Mouse (Mus musculus) 416B (cell line): ENCODE measurements around the gene Rgl1.
A peak's percentile ranks its signal among the peaks of the same experiment; 100 is the strongest.

Source experiments
- DNase-seq: peaks from one replicate; pipeline ENCODE4 v3.0.0; 2011; ENCODE audit warnings: low read depth

The Rgl1 gene

DNA sequence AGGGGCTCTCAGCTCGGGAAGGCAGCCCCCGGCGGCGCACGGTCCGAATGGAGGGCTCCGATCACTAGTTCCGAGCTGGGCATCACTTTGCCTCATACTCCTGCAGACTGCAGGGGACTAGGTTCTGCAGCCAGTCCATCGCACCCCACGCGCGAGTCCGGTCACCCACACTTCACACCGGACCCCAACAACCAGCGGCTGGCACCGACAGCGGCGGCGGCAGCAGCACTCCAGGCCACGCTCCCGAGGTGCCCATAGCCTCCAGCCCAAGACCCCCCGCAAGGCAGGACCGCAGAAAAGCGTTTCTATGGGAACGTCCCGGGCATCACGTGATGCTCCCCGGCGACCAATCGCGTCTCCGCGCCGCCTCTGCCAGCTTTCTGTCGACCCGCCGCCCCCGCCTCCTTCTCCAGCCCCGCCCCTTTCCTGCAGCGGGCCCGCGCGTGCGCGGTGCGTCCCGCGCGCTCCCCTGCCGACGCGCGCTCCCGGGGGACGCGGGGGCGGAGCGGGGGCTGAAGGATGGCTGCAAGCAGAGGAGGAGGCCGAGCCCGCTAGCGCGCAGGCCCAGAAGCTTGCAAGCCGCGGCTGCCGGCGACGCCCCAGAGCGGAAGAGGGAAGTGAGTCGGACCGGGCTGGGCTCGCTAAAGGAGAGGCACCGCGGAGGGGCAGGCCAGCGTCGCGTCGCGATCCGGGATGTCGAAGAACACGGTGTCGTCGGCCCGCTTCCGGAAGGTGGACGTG lies at the start of gene Rgl1, which contains the start of gene Arpc5:
Rgl1 (minus strand) TSS at position 320 of the 741 bp plus-strand sequence.
Arpc5 (plus strand) TSS at position 511 of the 741 bp plus-strand sequence.
- DNase-seq = peak; percentile 96

DNA sequence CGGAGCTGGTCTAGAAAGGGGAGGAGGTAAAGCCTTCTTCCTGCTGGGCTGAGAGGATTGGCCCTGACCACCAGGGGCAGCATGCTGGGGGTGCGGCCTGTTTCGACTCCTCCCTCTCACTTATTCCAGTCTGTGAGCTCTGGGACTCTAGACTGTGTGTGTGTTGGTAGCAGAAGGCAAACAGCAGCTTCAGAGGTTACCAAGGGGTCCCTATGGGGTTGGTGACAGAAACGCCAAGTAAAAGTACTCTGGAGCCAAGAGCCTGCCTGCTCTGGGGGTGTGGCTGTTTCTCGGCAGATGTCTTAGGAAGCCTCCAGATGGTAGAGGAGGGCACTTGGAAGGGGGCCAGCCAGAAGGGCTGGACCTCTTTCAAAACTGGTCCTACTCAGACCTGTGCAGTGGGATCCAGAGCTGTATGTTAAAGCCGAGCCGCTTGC lies 49.1 kb upstream of the Rgl1 start:
- DNase-seq = peak; percentile 51

DNA sequence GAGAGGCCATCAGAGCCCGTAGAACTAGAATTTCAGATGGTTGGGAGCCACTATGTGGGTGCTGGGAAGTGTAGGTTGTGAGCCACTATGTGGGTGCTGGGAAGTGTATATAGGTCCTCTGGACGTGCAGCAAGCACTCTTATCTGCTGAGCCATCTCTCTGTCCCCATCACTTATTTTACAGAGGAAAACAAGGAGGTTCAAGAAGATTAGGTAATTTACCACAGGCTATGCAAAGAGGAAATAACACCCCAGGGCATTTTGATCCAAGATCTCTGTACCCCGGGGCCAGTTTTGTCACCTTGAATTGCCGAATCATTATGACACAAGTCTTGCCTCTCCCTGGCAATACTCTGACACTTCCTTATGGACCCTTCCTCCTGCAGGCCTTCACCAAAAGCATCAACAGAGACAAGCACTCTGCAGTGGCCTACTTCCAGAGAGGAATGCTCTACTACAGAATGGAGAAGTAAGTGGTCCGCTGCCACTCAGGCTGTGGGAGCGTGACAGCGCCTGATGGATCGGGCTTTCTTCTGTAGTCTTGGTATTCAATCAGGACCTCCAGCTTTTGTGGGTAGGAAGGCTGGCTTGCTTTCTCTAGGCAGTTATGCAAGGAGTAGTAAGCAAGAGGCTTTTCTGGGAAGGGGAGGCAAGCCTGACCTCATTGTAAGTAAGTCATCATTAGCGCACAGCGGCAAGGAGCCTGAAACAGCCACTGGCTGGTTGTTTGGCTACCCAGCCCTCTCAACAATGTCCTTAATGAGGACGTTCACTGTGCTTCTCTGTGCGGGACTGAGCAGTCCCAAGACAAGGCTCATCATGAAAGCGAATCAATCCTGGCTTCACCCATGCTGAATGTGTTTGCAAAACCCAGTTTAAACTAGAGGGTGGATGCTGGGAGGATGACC lies 44.6 kb upstream of the Rgl1 start:
- DNase-seq = peak; percentile 85

DNA sequence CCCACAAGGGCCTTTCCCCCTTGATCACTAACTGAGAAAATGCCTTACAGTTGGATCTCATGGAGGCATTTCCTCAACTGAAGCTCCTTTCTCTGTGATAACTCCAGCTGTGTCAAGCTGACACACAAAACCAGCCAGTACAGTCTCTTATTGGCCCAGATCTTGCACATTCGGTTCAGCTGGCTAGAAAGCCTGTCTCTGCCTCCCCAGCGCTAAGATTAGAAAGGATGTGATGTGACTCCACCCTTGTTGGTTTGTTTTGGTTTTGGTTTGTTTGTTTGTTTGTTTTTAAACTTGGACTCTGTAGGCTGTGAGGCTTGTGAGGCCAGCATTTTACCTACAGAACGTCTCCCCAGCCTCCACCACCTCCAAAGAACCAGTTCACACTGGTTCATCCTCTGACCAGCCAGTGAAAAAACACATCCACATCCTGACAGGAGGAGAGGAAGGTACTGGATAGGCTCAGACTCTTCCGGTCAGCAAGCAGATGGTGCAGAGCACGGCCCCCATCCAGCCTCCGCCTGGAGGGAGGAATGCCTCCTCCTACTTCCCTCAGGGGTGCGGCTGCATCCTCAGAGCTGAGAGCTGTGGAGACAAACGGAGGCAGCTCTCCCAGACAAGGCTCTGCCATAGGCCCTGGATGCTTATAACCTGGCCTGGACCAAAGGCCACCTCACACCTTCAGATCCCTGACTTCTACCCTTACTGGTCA lies 43.5 kb upstream of the Rgl1 start:
- DNase-seq = peak; percentile 77

DNA sequence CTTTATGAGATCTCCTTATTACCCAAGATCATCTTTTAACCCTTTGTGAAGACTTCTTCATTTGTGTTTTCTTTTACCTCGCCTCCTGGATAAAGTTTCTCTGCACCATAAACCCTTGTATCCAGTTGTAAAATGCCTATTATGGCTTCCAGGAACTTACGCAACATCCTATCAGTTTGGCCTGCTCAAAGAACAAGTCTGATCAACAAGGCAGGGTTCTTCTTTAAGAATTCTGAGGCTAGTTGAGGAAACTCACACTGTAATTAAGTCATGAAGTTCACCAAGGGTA lies 42.2 kb upstream of the Rgl1 start:
- DNase-seq = peak; percentile 66

DNA sequence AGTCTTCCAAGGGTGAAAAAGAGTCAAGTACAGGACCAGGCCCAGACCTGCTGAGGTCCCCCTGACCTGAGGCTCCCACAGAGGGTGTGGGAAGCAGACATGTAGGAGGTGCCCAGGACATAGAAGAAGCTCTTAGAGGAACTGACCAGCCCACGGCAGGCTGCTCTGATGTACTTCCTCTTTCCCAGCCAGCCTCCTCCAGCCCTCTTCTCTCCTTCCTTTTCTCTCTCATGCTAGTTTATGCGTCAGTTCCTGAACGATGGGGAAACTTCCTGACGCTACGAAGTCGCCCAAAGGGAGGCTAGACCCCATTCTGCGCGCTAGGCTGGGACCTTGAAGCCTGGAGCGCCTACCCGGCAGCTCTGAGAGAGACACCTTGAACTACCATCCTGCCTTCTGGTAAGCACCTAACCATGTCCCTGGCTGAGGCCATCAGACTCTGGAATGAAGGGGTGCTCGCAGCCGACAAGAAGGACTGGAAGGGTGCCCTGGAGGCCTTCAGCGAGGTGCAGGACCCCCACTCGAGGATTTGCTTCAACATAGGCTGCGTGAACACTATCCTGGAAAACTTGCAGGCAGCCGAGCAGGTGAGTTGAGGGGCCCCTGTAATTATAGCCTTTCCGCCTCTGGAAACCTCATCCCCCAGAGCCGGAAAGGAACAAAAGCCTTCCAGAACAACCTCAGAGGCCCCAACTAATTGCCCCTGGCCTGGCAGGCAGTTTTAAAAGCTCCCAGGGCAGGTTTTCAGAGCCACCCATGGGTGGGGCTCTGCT lies 41.7 kb upstream of the Rgl1 start:
- DNase-seq = peak; percentile 83

DNA sequence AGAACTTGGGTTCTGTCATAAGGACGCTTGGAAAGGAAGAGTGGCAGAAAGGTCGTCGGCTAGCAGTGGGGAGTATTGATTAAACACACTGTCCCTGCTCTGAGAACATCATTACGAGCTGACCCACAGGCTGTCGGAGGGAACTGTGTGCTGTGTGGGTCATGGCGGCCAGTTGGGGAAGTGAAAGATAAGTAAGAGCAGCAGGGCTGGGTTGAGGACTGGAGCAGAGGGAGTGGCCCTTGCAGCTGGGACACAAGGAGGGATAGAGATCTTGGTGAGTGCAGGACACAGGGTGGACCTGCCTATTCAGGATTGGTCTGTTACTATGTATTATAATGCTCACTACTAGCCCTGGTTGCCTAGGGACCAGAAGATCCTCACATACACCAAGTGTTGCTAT lies 38.8 kb upstream of the Rgl1 start:
- no peak for DNase-seq

DNA sequence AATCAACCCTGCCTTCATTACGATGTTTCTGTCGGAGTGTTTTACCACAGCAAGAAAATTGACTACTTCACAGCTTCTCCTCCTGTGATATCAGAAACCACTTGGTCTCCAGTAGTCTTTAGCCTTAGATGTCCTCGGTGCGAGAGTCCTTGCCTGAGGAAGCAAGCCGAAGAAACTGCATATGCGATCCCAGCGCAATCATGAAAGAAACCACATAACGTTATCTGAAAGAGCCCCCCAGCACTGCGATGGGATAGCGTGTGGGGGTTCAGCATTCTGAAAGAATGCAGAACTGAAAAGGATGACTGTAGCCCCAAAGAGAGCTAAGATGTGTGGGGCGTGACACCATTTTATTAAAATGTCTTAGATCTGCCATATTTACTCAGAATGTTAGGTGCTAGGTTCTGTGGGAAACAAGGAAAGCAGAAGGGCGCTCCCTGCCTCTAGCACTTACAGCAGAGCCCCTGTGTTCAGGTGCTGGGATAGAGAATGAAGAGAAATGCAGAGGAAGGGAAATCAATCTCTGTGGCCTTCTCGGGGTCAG lies 34.6 kb upstream of the Rgl1 start:
- DNase-seq = no peak

DNA sequence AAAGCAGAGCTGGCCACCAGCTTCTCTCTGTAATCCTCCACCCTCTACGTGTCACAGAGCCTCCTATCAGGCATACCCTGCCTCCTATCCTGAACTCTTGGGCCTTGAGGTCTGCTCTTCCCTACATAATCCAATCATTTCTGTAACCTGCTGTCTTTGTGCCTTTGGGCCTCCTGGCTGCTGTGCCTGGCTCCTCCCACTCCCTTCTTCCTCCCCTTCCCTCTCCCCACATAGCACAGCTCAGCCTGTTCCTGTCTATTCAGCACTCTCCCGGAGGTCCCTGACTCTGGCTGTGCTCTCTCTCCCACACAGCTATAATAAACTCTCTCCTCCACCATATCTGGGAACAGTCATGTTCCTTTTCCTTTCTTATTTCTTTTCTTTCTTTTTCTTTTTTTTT lies 33.7 kb upstream of the Rgl1 start, which contains the start of gene Ncf2:
Ncf2 (plus strand) TSS at position 298 of the 400 bp plus-strand sequence.
- DNase-seq = peak; percentile 50

DNA sequence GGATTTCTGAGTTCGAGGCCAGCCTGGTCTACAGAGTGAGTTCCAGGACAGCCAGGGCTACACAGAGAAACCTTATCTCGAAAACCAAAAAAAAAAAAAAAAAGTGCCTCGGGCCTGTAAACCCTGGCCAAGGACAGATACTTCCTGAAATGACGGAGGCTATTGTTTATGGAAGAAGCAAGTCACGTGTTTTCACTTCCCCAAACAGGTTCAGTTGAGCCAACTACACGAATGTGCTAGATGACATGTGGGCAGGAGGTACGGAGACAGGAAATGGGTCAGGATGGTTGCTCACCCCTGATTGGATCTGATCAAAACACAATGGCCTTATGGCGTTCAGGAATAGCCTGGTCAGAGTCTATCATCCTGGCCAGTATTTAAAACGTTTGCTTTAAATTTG lies 32.0 kb upstream of the Rgl1 start:
- peak; percentile 93 for DNase-seq

DNA sequence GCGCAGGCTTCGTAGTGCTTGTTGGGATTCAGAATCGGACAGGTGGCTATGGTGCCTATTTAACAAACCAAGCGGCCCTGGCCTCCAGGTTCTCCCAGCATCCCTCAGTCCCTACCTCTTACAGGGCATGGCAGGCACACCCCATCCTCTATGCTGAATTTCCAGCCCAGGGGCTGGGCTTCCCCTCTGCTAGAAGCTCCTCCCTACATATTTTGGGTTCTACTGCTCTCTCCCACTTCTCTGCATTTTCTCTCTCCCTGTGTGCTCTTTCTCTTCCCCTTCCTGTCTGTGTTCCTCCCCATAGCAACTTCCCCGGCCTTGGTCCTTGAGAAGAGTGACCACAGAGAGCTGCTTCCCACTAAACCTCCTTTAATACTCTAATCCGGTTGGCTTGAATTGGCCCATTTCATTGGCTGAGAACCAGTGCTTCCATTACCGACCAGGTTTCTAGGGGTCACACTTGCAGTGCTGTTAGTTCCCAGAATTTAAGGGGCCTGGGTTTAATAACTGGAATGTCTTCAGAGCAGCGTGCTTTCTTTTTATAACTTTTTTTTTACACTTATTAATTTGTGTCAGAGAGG lies 30.6 kb upstream of the Rgl1 start:
- DNase-seq = no peak

DNA sequence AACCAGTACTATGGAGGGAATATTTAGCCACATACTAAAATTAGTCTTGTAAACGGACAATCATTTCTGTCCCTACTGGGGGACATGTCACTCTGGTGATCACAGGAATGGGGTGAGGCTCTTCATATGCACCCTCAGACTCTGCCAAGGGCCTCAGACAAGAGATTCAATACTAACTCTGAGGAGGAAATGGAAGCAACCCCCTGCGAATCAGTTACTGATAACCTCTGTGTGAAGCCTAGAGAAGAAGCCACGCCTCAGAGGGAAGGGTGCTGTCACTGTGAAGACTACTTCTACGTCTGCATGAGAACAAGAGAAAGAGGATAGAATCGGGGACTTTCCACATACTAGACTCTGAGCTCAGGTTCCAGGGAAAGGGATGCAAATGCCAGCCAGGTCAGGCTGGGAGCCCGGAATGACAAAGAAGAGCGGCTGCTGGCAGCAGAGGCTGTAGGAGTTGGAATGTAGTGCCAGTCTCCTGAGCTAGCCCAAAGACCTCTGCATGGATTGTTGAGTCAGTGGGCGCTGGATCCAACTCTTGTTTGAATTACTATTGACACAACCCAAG lies 29.6 kb upstream of the Rgl1 start:
- DNase-seq = no peak

DNA sequence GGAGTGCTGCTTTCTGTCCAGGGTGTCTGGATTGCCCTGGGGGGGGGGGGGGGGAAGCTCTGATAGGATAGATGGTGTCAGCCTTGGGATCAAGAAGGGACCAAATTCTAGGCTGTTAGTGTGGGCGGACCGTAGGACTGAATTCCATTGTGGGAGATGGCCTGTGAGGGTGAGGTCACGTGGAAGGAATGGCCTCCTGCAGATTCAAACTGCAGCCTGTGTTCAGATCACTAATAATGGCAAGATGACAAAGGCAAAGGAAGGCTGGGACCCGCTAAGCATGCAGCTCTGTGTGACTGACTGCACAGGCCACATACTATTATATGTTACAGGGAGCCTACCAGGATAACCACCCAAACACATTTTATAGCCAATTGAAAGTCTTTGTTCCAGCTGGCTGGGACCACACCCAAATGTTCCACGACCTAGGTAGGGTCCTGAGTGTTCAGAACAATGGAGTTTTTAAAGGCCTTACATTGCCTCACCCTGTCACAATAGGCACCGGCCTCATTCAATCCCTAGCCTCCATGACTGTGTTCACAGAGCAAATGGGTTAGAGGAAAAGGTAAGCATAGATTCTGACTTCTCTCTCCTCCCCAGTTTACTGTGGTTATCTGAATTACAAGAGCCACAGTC lies 27.5 kb upstream of the Rgl1 start:
- DNase-seq = no peak

DNA sequence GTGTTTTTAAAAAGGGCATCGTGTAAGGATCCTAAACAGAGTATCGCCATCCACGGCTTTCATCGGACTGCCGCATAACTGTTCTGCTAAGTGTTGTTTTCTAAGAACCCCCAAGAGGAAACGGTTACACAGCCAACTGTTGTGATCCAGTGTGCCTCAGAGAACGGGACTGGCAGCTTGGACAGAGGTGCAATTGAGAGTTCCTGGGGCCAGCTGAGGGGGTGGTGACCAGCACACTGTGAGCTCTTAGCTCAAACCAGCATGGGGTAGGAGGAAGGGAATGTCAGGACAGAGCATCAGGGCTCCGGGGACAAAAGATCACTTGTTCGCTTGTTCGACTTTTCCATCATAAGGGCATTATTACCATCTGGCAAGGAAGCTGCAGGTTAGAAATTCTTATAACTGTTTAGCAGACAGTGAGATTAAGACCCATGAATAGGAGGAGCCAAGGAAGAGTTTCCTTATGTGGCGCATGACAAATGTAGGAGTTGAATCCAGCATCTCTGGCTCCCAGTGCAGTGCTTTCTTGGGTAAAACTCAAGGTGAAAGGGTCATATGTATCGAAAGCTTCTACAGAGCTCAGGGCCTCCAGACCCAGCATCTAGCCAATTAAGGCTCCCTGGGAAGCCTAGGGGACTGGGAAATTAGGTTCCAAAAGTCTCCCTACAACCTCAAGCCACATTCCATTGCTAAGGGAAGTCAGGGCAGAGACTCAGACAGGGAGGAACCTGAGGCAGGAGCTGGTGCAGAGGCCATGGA lies 26.8 kb upstream of the Rgl1 start:
- DNase-seq = no peak

DNA sequence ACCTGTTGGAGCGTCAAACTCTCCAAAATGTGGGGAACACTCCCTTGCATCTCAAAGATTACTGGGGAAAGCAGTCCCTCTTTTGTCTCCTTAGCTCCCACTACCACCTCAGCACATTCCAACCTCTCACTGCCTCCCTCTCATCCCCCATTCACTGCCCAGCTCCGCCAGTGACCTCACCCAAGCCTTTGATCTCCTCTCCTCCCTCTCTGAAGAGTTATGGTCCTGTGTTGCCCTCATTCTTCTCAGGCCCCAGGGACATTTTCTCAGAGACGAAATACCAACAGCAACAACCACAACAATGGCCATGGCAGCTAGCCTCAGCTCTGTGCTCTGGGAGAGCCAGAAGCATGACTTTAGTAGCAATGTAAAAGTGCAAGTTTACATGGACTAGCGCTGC lies 25.1 kb upstream of the Rgl1 start:
- no peak for DNase-seq

DNA sequence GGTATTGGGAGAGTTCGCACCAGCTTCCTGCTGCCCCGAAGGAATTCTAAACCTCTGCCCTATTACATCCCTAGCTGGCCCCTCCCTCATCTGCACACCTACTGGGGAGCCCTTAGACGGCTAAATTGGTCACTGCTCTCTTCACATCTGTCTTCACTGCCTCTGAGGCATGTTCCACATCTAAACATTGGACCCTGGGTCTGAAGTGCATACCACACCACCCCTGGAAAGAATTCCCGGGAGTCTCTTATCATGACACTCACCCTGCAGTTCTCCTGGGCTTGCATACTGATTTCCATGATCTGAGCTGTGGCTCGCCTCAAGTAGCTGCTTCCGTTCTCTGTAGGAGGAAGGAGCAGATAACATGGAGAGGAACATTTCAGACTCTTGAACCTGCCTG lies 24.7 kb upstream of the Rgl1 start:
- no peak for DNase-seq

DNA sequence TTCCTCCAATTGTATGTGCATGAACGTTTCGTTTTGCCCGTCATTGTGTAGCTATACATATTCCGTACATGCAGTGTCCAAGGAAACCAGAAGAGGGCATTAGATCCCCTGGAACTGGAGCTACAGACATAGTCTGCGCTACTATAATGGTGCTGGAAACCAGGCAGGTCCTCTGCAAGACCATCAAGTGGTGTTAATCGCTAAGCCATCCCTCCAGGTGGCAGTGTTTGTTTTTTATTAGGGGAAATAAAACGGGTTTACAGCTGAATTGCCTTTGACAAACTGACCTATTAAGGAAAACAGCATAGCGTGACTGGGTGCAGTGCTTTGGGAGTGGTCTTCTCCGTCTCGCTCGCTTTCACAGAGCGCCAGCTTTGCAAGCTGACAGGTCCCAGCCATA lies 24.1 kb upstream of the Rgl1 start:
- peak; percentile 93 for DNase-seq

DNA sequence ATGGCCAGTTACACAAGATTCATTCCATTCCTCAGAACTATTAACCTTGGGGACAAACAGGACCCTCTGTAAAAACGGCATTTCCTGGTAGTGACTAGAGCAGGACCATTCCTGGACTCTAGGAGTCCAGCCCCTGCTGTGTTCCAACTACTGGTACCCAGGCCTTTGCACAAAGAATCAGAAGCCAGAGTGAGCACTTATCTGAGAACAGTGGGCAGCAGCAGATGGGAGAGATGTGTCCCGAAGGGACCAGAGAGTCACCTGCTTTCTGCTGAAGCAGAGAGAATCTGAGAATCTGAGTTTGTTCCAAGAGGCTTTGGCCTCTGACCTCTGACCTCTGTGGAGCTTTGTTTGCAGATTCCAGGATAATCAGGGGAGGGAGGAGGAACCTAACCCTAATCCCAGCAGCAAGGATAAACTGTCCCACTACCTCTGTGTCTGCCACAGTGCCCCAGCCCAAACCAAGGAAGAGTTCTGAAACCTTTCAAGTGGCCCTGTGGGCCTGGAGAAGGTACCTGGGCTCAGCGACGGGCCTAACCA lies 22.0 kb upstream of the Rgl1 start:
- DNase-seq = no peak

DNA sequence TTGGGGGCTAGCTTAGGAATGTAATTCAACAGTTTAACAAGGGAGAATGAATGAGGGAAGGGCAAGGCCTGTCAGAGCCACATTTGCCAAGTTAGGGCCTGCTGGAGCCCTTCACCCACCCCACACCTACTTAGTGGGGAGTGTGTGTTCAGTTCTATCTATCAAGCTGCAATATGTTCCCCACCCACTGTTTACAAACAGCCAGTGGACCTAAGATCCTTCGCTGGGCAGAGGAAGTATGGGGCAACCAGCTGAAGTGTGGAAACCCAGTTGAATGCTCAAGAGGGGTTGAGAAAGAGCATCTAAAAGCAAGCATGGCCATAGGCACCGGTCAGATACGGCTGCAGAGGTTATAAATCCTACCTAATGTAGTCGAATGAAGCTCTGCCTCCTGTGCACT lies 20.8 kb upstream of the Rgl1 start:
- peak; percentile 67 for DNase-seq
